Mouse (Mus musculus) bone marrow, adult 2 months (tissue): ENCODE measurements around the gene Asrgl1. TPM values are rescaled to one million over a fixed set of nuclear protein-coding genes. Genes with fewer than 3 reads are reported as not detected.

Experiments used
- H3K27ac ChIP-seq: fragments of 200-500 bp; 2 replicates; pipeline ENCODE4 v1.5.1; 2012; ENCODE audit warnings: low read depth, mild to moderate bottlenecking, control low read depth, inconsistent platforms, low read length; ENCODE audit not compliant: control insufficient read depth, poor library complexity, insufficient read depth
- H3K4me1 ChIP-seq: fragments of 200-500 bp; 2 replicates; pipeline ENCODE4 v1.6.1; 2011; ENCODE audit warnings: low read length; ENCODE audit not compliant: control insufficient read depth, insufficient read depth
- H3K4me3 ChIP-seq: fragments of 200-500 bp; replicated peaks from 2 replicates; pipeline ENCODE3; 2011; ENCODE audit warnings: mild to moderate bottlenecking, low read depth, low read length, control low read depth; ENCODE audit not compliant: control insufficient read depth
- CTCF ChIP-seq: fragments of 200-500 bp; IDR thresholded peaks from 2 replicates; pipeline ENCODE4 v1.5.1; 2011; ENCODE audit warnings: low read length, control low read depth; ENCODE audit not compliant: control insufficient read depth, insufficient read depth
- POLR2A ChIP-seq: fragments of 200-500 bp; IDR thresholded peaks from 2 replicates; pipeline ENCODE4 v1.6.1; 2011; ENCODE audit warnings: low read depth, mild to moderate bottlenecking, control low read depth, low read length, borderline replicate concordance; ENCODE audit not compliant: control insufficient read depth
- WGBS: fragments of 180-500 bp; shearing (Covaris S2); methylation state at CpG from one replicate; pipeline ENCODE4 v1.1.7; 2018; 5-methylcytosine and 5-hydroxymethylcytosine counted together
- polyA plus RNA-seq: library from polyadenylated mRNA; stranded (reverse); fragments of >200 nt; gene quantifications from 2 replicates; pipeline ENCODE4 v1.2.4, GENCODE M21; 2011; ENCODE audit warnings: low replicate concordance; ENCODE audit not compliant: missing spikeins, insufficient read depth, insufficient read length

The Asrgl1 gene
- polyA plus RNA-seq, 1 experiment: 12.4 TPM

- Histone ChIP-seq H3K4me3 (no peak overlapping the region), H3K4me1 (peaks cover 15% of the 10 kb centered on the region), H3K27ac (no peak overlapping the region)
- TF ChIP-seq POLR2A: no peak
- no peak for TF ChIP-seq CTCF
- 62% methylated on average over 2 of the region's 2 CpGs for WGBS
Measured at GRCm38 (mm10) chr19:9070316-9070715, 65.1 kb downstream of the Asrgl1 start.

GRCm38 (mm10) chr19:9069687-9070307 lies 65.6 kb downstream of the Asrgl1 start:
- peaks cover 15% of the 10 kb centered on the region for H3K4me1 ChIP-seq
- TF ChIP-seq CTCF (no peak), POLR2A (no peak)
- 35% methylated on average over 8 of the region's 8 CpGs for WGBS

GRCm38 (mm10) chr19:9067292-9067691 lies 68.1 kb downstream of the Asrgl1 start:
- 39% methylated on average over 5 of the region's 5 CpGs for WGBS
- H3K27ac ChIP-seq: peak overlapping the region; percentile 2; the same call in 1 of the 2 replicates
- TF ChIP-seq CTCF: no peak
- no peak for TF ChIP-seq POLR2A
- H3K4me1 ChIP-seq: peaks cover 16% of the 10 kb centered on the region
- H3K4me3 ChIP-seq: no peak overlapping the region

More at GRCm38 (mm10) chr19:9069687-9070307, 65.6 kb downstream of the Asrgl1 start:
- H3K4me3 ChIP-seq: no peak overlapping the region
- no peak overlapping the region for H3K27ac ChIP-seq

GRCm38 (mm10) chr19:9065621-9066561 lies 69.5 kb downstream of the Asrgl1 start:
- no peak overlapping the region for H3K4me3 ChIP-seq
- H3K4me1 ChIP-seq: peaks cover 14% of the 10 kb centered on the region
- WGBS: 26% methylated on average over 9 of the region's 9 CpGs
- peak overlapping the region; percentile 77 for H3K27ac ChIP-seq
- no peak for TF ChIP-seq POLR2A
- no peak for TF ChIP-seq CTCF

- whole genome bisulfite sequencing: 57% methylated on average over 3 of the region's 3 CpGs
- H3K4me3 ChIP-seq: no peak overlapping the region
- peaks cover 8% of the 10 kb centered on the region for H3K4me1 ChIP-seq
- H3K27ac ChIP-seq: no peak overlapping the region
- TF ChIP-seq POLR2A (no peak), CTCF (no peak)
Measured at GRCm38 (mm10) chr19:9063831-9064230, 71.6 kb downstream of the Asrgl1 start.

- no peak for TF ChIP-seq POLR2A
- TF ChIP-seq CTCF: no peak
- Histone ChIP-seq H3K4me3 (no peak overlapping the region), H3K27ac (no peak overlapping the region), H3K4me1 (peaks cover 8% of the 10 kb centered on the region)
- 8% methylated on average over 2 of the region's 2 CpGs for WGBS
Measured at GRCm38 (mm10) chr19:9062822-9063221, 72.6 kb downstream of the Asrgl1 start.

GRCm38 (mm10) chr19:9061221-9061893 lies 74.1 kb downstream of the Asrgl1 start:
- peaks cover 8% of the 10 kb centered on the region for H3K4me1 ChIP-seq
- H3K27ac ChIP-seq: no peak overlapping the region
- H3K4me3 ChIP-seq: no peak overlapping the region
- 89% methylated on average over 8 of the region's 8 CpGs for WGBS
- TF ChIP-seq POLR2A (no peak), CTCF (no peak)

- TF ChIP-seq POLR2A (no peak), CTCF (no peak)
- 39% methylated on average over 4 of the region's 4 CpGs for WGBS
Measured at GRCm38 (mm10) chr19:9060103-9060502, 75.3 kb downstream of the Asrgl1 start.

More at GRCm38 (mm10) chr19:9060103-9060502, 75.3 kb downstream of the Asrgl1 start:
- Histone ChIP-seq H3K27ac (no peak overlapping the region), H3K4me3 (no peak overlapping the region), H3K4me1 (peaks cover 3% of the 10 kb centered on the region)

Other genes starting within 250 kb of the Asrgl1 start
- 50.8 and 83.6 TPM in 2 replicates for gene 1810009A15Rik, start 246.8 kb downstream of the Asrgl1 start, polyA plus RNA-seq
- not detected in 2 replicates for gene Gm49416, start 246.7 kb downstream of the Asrgl1 start, polyA plus RNA-seq
- 6.7 and 12.1 TPM in 2 replicates for gene Ints5, start 242.6 kb downstream of the Asrgl1 start, polyA plus RNA-seq
- gene Ganab, start 237.6 kb downstream of the Asrgl1 start, polyA plus RNA-seq: 41.4 and 61.7 TPM in 2 replicates
- gene B3gat3, start 215.3 kb downstream of the Asrgl1 start, polyA plus RNA-seq: 45.8 and 58.5 TPM in 2 replicates
- 3.6 and 9.7 TPM in 2 replicates for gene Rom1, start 206.3 kb downstream of the Asrgl1 start, polyA plus RNA-seq
- 31.1 and 54.7 TPM in 2 replicates for gene Eml3, start 206.1 kb downstream of the Asrgl1 start, polyA plus RNA-seq
- gene Mta2, start 193.8 kb downstream of the Asrgl1 start, polyA plus RNA-seq: 67.4 and 91.6 TPM in 2 replicates
- gene Tut1, start 181.8 kb downstream of the Asrgl1 start, polyA plus RNA-seq: 10.7 and 19.1 TPM in 2 replicates
- 129 and 224 TPM in 2 replicates for gene Eef1g, start 168.6 kb downstream of the Asrgl1 start, polyA plus RNA-seq
- 17.4 and 40.1 TPM in 2 replicates for gene Ahnak, start 146.4 kb downstream of the Asrgl1 start, polyA plus RNA-seq
- gene Scgb1a1, start 47.7 kb downstream of the Asrgl1 start, polyA plus RNA-seq: 37.7 TPM in 1 of 2 replicates, not detected in the other